Mouse (Mus musculus): ENCODE measurements around the gene Noc4l. TPM values are rescaled to one million over a fixed set of nuclear protein-coding genes. Genes with fewer than 3 reads are reported as not detected.

The Noc4l gene
- 151 and 164 TPM in 2 replicates for polyA plus RNA-seq (2012)

GRCm38 (mm10) chr5:110652719-110653648 lies at the start of gene Noc4l, which contains the start of gene Ddx51:
TSS of gene Noc4l (minus strand) at chr5:110653417.
TSS of gene Ddx51 (plus strand) at chr5:110653451.

Other genes starting within 250 kb of the Noc4l start
- gene Fbrsl1, start 204.9 kb downstream of the Noc4l start, polyA plus RNA-seq (2012), result 171 and 222 TPM in 2 replicates
- gene Galnt9, start 109.1 kb downstream of the Noc4l start, polyA plus RNA-seq (2012), result 0.17 TPM in 1 of 2 replicates, not detected in the other
- 12.1 and 21.9 TPM in 2 replicates for gene Ddx51, start within 50 bp of the Noc4l start, polyA plus RNA-seq (2012)
- gene Ep400, start 117.3 kb upstream of the Noc4l start, polyA plus RNA-seq (2012), result 74.3 and 108 TPM in 2 replicates
- gene Pus1, start 127.2 kb upstream of the Noc4l start, polyA plus RNA-seq (2012), result 122 and 156 TPM in 2 replicates
- gene Ulk1, start 156.7 kb upstream of the Noc4l start, polyA plus RNA-seq (2012), result 145 and 188 TPM in 2 replicates
- gene Hscb, start 186.4 kb upstream of the Noc4l start, polyA plus RNA-seq (2012), result 39.5 and 51.0 TPM in 2 replicates
- gene Chek2, start 186.6 kb upstream of the Noc4l start, polyA plus RNA-seq (2012), result 1.2 and 1.4 TPM in 2 replicates
- 2.9 and 5.1 TPM in 2 replicates for gene Ttc28, start 226.4 kb upstream of the Noc4l start, polyA plus RNA-seq (2012)

All from megakaryocyte-erythroid progenitor cell, adult 5 weeks (primary cell).